Mouse (Mus musculus): ENCODE measurements around the gene Hoxd9. TPM values are rescaled to one million over a fixed set of nuclear protein-coding genes. Genes with fewer than 3 reads are reported as not detected.

The Hoxd9 gene
- polyA plus RNA-seq, 1 experiment from 2014 or later, result not detected

GRCm38 (mm10) chr2:74686988-74687697, 10.4 kb upstream of the Hoxd9 start:
- H3K4me1 ChIP-seq (ENCODE audit: insufficient read depth), result no peaks in the 10 kb centered on the region; the same call in 1 of the 2 replicates
- no peak overlapping the region for H3K4me2 ChIP-seq (ENCODE audit: low read depth, low read length)
- no peak overlapping the region for H3K9ac ChIP-seq (replicated peaks)
- ATAC-seq (no peak), DNase-seq (no peak)
- H3K27ac ChIP-seq (ENCODE audit: low read depth), result no peak overlapping the region
- H3K4me3 ChIP-seq (ENCODE audit: low read depth, low read length), result no peak overlapping the region
- H3K9me3 ChIP-seq (ENCODE audit: low read length), result no peaks in the 10 kb centered on the region
- peaks cover 97% of the 10 kb centered on the region for H3K27me3 ChIP-seq (ENCODE audit: insufficient read depth, low read length)
- 3% methylated on average over 27 of the region's 27 CpGs for WGBS (ENCODE audit: insufficient replicate concordance)
- H3K36me3 ChIP-seq (replicated peaks; ENCODE audit: insufficient read depth, low read length), result no peaks in the 10 kb centered on the region
- TF ChIP-seq CTCF (IDR thresholded peaks at IDR 0.05; ENCODE audit: low read depth) (no peak), EP300 (IDR thresholded peaks at IDR 0.05; ENCODE audit: low read depth) (no peak)

GRCm38 (mm10) chr2:74687698-74688555, 9.6 kb upstream of the Hoxd9 start:
- 1% methylated on average over 31 of the region's 31 CpGs for WGBS (ENCODE audit: insufficient replicate concordance)

GRCm38 (mm10) chr2:74688795-74689573, 8.5 kb upstream of the Hoxd9 start:
- no peak for TF ChIP-seq EP300 (IDR thresholded peaks at IDR 0.05; ENCODE audit: low read depth)
- no peak for TF ChIP-seq CTCF (IDR thresholded peaks at IDR 0.05; ENCODE audit: low read depth)

More at GRCm38 (mm10) chr2:74687698-74688555, 9.6 kb upstream of the Hoxd9 start:
- TF ChIP-seq EP300 (IDR thresholded peaks at IDR 0.05; ENCODE audit: low read depth), result no peak
- DNase-seq (no peak), ATAC-seq (no peak)
- H3K4me1 ChIP-seq (ENCODE audit: insufficient read depth), result no peaks in the 10 kb centered on the region
- H3K4me2 ChIP-seq (ENCODE audit: low read depth, low read length), result no peak overlapping the region
- no peak overlapping the region for H3K9ac ChIP-seq (replicated peaks)
- H3K4me3 ChIP-seq (ENCODE audit: low read depth, low read length), result no peak overlapping the region
- no peak overlapping the region for H3K27ac ChIP-seq (ENCODE audit: low read depth)
- no peaks in the 10 kb centered on the region for H3K36me3 ChIP-seq (replicated peaks; ENCODE audit: insufficient read depth, low read length)
- no peaks in the 10 kb centered on the region for H3K9me3 ChIP-seq (ENCODE audit: low read length)
- peaks cover 97% of the 10 kb centered on the region for H3K27me3 ChIP-seq (ENCODE audit: insufficient read depth, low read length)

GRCm38 (mm10) chr2:74689574-74690337, 7.8 kb upstream of the Hoxd9 start:
- H3K9ac ChIP-seq (replicated peaks), result no peak overlapping the region
- ATAC-seq, result no peak
- DNase-seq, result no peak
- H3K27ac ChIP-seq (ENCODE audit: low read depth), result no peak overlapping the region
- no peak for TF ChIP-seq CTCF (IDR thresholded peaks at IDR 0.05; ENCODE audit: low read depth)
- no peak for TF ChIP-seq EP300 (IDR thresholded peaks at IDR 0.05; ENCODE audit: low read depth)
- no peaks in the 10 kb centered on the region for H3K4me1 ChIP-seq (ENCODE audit: insufficient read depth)
- no peak overlapping the region for H3K4me3 ChIP-seq (ENCODE audit: low read depth, low read length)
- H3K9me3 ChIP-seq (ENCODE audit: low read length), result no peaks in the 10 kb centered on the region
- peaks cover 97% of the 10 kb centered on the region for H3K27me3 ChIP-seq (ENCODE audit: insufficient read depth, low read length)
- no peaks in the 10 kb centered on the region for H3K36me3 ChIP-seq (replicated peaks; ENCODE audit: insufficient read depth, low read length)
- WGBS (ENCODE audit: insufficient replicate concordance), result under 1% methylated on average over 24 of the region's 24 CpGs
- H3K4me2 ChIP-seq (ENCODE audit: low read depth, low read length), result no peak overlapping the region

More at GRCm38 (mm10) chr2:74688795-74689573, 8.5 kb upstream of the Hoxd9 start:
- Histone ChIP-seq H3K27me3 (ENCODE audit: insufficient read depth, low read length) (peaks cover 97% of the 10 kb centered on the region), H3K9me3 (ENCODE audit: low read length) (no peaks in the 10 kb centered on the region), H3K4me1 (ENCODE audit: insufficient read depth) (no peaks in the 10 kb centered on the region), H3K9ac (replicated peaks) (no peak overlapping the region), H3K27ac (ENCODE audit: low read depth) (no peak overlapping the region), H3K4me3 (ENCODE audit: low read depth, low read length) (no peak overlapping the region), H3K36me3 (replicated peaks; ENCODE audit: insufficient read depth, low read length) (no peaks in the 10 kb centered on the region), H3K4me2 (ENCODE audit: low read depth, low read length) (no peak overlapping the region)
- ATAC-seq, result no peak
- DNase-seq, result no peak
- 3% methylated on average over 12 of the region's 12 CpGs for WGBS (ENCODE audit: insufficient replicate concordance)

GRCm38 (mm10) chr2:74690338-74690716, 7.2 kb upstream of the Hoxd9 start:
- Histone ChIP-seq H3K9ac (replicated peaks) (no peak overlapping the region), H3K4me2 (ENCODE audit: low read depth, low read length) (no peak overlapping the region), H3K4me3 (ENCODE audit: low read depth, low read length) (no peak overlapping the region), H3K36me3 (replicated peaks; ENCODE audit: insufficient read depth, low read length) (no peaks in the 10 kb centered on the region), H3K27ac (ENCODE audit: low read depth) (no peak overlapping the region), H3K27me3 (ENCODE audit: insufficient read depth, low read length) (peaks cover 97% of the 10 kb centered on the region), H3K4me1 (ENCODE audit: insufficient read depth) (no peaks in the 10 kb centered on the region), H3K9me3 (ENCODE audit: low read length) (no peaks in the 10 kb centered on the region)
- TF ChIP-seq CTCF (IDR thresholded peaks at IDR 0.05; ENCODE audit: low read depth) (no peak), EP300 (IDR thresholded peaks at IDR 0.05; ENCODE audit: low read depth) (no peak)
- 7% methylated on average over 8 of the region's 8 CpGs for WGBS (ENCODE audit: insufficient replicate concordance)
- DNase-seq (no peak), ATAC-seq (no peak)
